Mouse (Mus musculus): ENCODE results near the gene Cald1. TPM values are rescaled to one million over a fixed set of nuclear protein-coding genes. Genes with fewer than 3 reads are reported as not detected.

The Cald1 gene
- polyA plus RNA-seq, 1 experiment from 2014 or later: 368 TPM

GRCm38 (mm10) chr6:34777094-34777493, 178.8 kb downstream of the Cald1 start:
- Histone ChIP-seq H3K4me3 (ENCODE audit: low read depth, low read length) (no peak overlapping the region), H3K27me3 (ENCODE audit: control insufficient read depth, insufficient read depth, low read length) (no peaks in the 10 kb centered on the region), H3K9ac (replicated peaks; ENCODE audit: low read depth, low read length) (no peak overlapping the region), H3K9me3 (ENCODE audit: control insufficient read depth, low read depth, low read length) (no peaks in the 10 kb centered on the region), H3K4me1 (ENCODE audit: control insufficient read depth, insufficient read depth, low read length) (no peaks in the 10 kb centered on the region), H3K4me2 (replicated peaks; ENCODE audit: low read depth, low read length) (no peak overlapping the region), H3K27ac (ENCODE audit: low read length) (no peak overlapping the region), H3K36me3 (ENCODE audit: control insufficient read depth, insufficient read depth, low read length) (no peaks in the 10 kb centered on the region; the same call in 1 of the 2 replicates)
- WGBS: 81% methylated on average over 2 of the region's 2 CpGs
- ATAC-seq (ENCODE audit: insufficient number of reproducible peaks, insufficient read depth, low FRiP score, low read depth): no peak

GRCm38 (mm10) chr6:34777981-34778668, 179.8 kb downstream of the Cald1 start:
- Histone ChIP-seq H3K9ac (replicated peaks; ENCODE audit: low read depth, low read length) (no peak overlapping the region), H3K36me3 (ENCODE audit: control insufficient read depth, insufficient read depth, low read length) (no peaks in the 10 kb centered on the region), H3K27me3 (ENCODE audit: control insufficient read depth, insufficient read depth, low read length) (no peaks in the 10 kb centered on the region), H3K27ac (ENCODE audit: low read length) (no peak overlapping the region), H3K9me3 (ENCODE audit: control insufficient read depth, low read depth, low read length) (no peaks in the 10 kb centered on the region), H3K4me3 (ENCODE audit: low read depth, low read length) (no peak overlapping the region), H3K4me1 (ENCODE audit: control insufficient read depth, insufficient read depth, low read length) (no peaks in the 10 kb centered on the region), H3K4me2 (replicated peaks; ENCODE audit: low read depth, low read length) (no peak overlapping the region)
- ATAC-seq (ENCODE audit: insufficient number of reproducible peaks, insufficient read depth, low FRiP score, low read depth): no peak
- 77% methylated on average over 10 of the region's 10 CpGs for WGBS

DNA sequence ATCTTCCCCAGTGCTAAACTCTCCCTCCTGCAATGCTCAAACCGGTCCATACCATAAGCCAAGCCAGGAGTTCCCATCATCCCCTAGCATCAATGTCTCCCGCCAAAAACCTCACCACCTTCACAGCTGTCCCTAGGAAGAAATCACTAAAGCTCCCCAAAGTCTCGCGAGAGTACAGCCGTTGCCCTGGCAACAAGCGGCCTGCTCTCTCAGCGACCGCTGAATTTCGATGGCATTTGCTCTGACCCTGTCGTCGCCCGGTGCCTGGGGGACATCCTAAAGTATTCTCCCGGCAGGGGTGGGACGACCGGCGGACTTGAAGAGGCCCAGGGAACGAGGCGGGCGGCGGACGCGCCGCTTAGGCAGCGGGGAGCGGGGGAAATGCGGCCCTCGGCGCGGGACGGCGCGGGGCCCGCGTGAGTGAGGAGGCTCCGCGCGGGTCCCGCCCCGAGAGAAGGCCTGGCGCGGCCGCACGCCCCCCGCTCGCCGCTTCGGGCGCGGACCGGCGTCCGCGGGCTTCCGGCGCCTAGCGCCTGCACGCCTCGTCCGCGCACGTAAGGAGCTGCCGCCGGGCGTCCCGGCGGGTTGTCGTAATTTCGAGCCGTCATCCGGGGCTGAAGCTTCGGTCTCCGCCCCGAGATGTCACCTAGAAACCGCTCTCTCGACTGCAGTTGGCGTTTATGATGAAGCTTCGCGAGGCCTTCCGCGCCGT, 182.1 kb downstream of the Cald1 start, which contains the start of gene Agbl3:
TSS of gene Agbl3 (plus strand) at position 202 of the 712 bp plus-strand sequence.
- H3K9me3 ChIP-seq (ENCODE audit: control insufficient read depth, low read depth, low read length): no peaks in the 10 kb centered on the region
- no peaks in the 10 kb centered on the region for H3K27me3 ChIP-seq (ENCODE audit: control insufficient read depth, insufficient read depth, low read length)
- WGBS: under 1% methylated on average over 57 of the region's 81 CpGs

GRCm38 (mm10) chr6:34780943-34781289, 182.6 kb downstream of the Cald1 start:
- Histone ChIP-seq H3K4me2 (replicated peaks; ENCODE audit: low read depth, low read length) (peak overlapping the region; percentile 66), H3K4me3 (ENCODE audit: low read depth, low read length) (peak overlapping the region; percentile 74), H3K4me1 (ENCODE audit: control insufficient read depth, insufficient read depth, low read length) (no peaks in the 10 kb centered on the region), H3K27ac (ENCODE audit: low read length) (peak overlapping the region; percentile 98), H3K9ac (replicated peaks; ENCODE audit: low read depth, low read length) (peak overlapping the region; percentile 87), H3K9me3 (ENCODE audit: control insufficient read depth, low read depth, low read length) (no peaks in the 10 kb centered on the region), H3K36me3 (ENCODE audit: control insufficient read depth, insufficient read depth, low read length) (no peaks in the 10 kb centered on the region; the same call in 1 of the 2 replicates), H3K27me3 (ENCODE audit: control insufficient read depth, insufficient read depth, low read length) (no peaks in the 10 kb centered on the region)
- no peak for ATAC-seq (ENCODE audit: insufficient number of reproducible peaks, insufficient read depth, low FRiP score, low read depth)
- 2% methylated on average over 13 of the region's 13 CpGs for WGBS

More for the DNA sequence above, 182.1 kb downstream of the Cald1 start, which contains the start of gene Agbl3:
- Histone ChIP-seq H3K36me3 (ENCODE audit: control insufficient read depth, insufficient read depth, low read length) (no peaks in the 10 kb centered on the region), H3K4me3 (ENCODE audit: low read depth, low read length) (peak within 1 kb of the TSS; percentile 74), H3K4me2 (replicated peaks; ENCODE audit: low read depth, low read length) (peak within 1 kb of the TSS; percentile 66), H3K9ac (replicated peaks; ENCODE audit: low read depth, low read length) (peak within 1 kb of the TSS; percentile 87), H3K4me1 (ENCODE audit: control insufficient read depth, insufficient read depth, low read length) (no peaks in the 10 kb centered on the region), H3K27ac (ENCODE audit: low read length) (peak within 1 kb of the TSS; percentile 98)
- peak; percentile 92; the same call in 1 of the 2 replicates for ATAC-seq (ENCODE audit: insufficient number of reproducible peaks, insufficient read depth, low FRiP score, low read depth)

DNA sequence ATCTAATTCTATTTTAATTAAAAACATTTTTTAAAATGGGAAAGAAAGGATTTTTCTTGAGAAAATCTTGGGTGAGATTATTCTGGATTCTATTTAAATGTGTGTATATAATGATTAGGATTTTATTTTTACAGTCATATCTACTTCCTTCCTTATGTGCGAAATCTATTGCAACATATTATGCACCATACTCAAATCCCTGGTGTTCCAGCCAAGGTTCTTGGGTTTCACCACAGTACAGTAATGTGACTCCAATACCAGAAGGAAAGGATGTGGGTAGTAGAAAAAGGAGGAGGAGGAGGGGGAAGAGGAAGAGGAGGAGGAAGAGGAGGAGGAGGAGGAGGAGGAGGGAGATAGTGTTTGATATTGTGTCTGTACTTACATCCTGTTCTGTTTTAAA, 184.2 kb downstream of the Cald1 start:
- 97% methylated on average over 1 of the region's 1 CpGs for WGBS
- Histone ChIP-seq H3K27ac (ENCODE audit: low read length) (no peak overlapping the region), H3K4me2 (replicated peaks; ENCODE audit: low read depth, low read length) (no peak overlapping the region), H3K9me3 (ENCODE audit: control insufficient read depth, low read depth, low read length) (no peaks in the 10 kb centered on the region), H3K9ac (replicated peaks; ENCODE audit: low read depth, low read length) (no peak overlapping the region), H3K27me3 (ENCODE audit: control insufficient read depth, insufficient read depth, low read length) (no peaks in the 10 kb centered on the region), H3K4me1 (ENCODE audit: control insufficient read depth, insufficient read depth, low read length) (no peaks in the 10 kb centered on the region), H3K36me3 (ENCODE audit: control insufficient read depth, insufficient read depth, low read length) (no peaks in the 10 kb centered on the region; the same call in 1 of the 2 replicates), H3K4me3 (ENCODE audit: low read depth, low read length) (no peak overlapping the region)
- ATAC-seq (ENCODE audit: insufficient number of reproducible peaks, insufficient read depth, low FRiP score, low read depth): no peak

DNA sequence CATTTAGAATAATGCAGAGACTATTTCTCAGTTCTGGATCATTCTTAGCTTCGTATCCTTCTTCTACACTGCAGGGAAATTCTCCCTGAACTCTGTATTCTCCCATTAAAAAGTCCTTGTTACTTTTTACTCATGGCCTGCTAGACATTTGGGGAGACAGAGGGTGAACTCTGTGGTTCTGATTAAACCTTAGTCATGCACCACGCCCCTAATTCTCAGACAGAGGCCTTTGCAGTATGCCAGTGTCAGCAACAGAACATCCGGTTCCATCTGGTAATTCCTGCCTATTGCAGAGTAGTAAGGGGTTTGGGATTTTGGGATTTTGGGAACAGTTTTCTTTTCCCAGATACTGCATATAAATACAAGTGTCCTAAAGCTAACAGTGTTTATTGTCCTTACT, 198.6 kb downstream of the Cald1 start:
- Histone ChIP-seq H3K4me1 (ENCODE audit: control insufficient read depth, insufficient read depth, low read length) (no peaks in the 10 kb centered on the region), H3K36me3 (ENCODE audit: control insufficient read depth, insufficient read depth, low read length) (no peaks in the 10 kb centered on the region), H3K27ac (ENCODE audit: low read length) (no peak overlapping the region), H3K4me2 (replicated peaks; ENCODE audit: low read depth, low read length) (no peak overlapping the region), H3K9ac (replicated peaks; ENCODE audit: low read depth, low read length) (no peak overlapping the region), H3K27me3 (ENCODE audit: control insufficient read depth, insufficient read depth, low read length) (no peaks in the 10 kb centered on the region), H3K9me3 (ENCODE audit: control insufficient read depth, low read depth, low read length) (no peaks in the 10 kb centered on the region), H3K4me3 (ENCODE audit: low read depth, low read length) (no peak overlapping the region)
- WGBS: 78% methylated on average over 3 of the region's 3 CpGs
- ATAC-seq (ENCODE audit: insufficient number of reproducible peaks, insufficient read depth, low FRiP score, low read depth): no peak

DNA sequence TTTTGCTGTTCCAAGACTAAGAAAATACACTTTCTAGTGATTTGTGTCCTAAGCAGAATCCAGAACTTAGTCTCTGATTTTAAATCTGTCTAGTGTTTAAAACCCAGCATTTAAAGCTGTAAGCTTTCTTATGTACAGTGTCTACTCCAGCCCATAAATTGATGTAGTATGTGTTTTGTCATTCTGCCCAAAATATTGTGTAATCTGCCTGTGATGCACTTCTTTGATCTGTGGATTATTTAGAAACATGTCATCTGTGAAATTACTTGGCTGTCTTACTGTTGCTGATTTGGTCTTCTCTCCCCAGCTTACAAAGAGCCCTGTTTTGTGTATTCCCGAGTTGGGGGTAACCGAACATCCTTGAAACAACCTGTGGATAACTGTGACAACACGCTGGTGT, 199.6 kb downstream of the Cald1 start:
- H3K36me3 ChIP-seq (ENCODE audit: control insufficient read depth, insufficient read depth, low read length): no peaks in the 10 kb centered on the region
- H3K4me2 ChIP-seq (replicated peaks; ENCODE audit: low read depth, low read length): no peak overlapping the region
- no peaks in the 10 kb centered on the region for H3K4me1 ChIP-seq (ENCODE audit: control insufficient read depth, insufficient read depth, low read length)
- no peak overlapping the region for H3K9ac ChIP-seq (replicated peaks; ENCODE audit: low read depth, low read length)
- 79% methylated on average over 3 of the region's 3 CpGs for WGBS
- no peak for ATAC-seq (ENCODE audit: insufficient number of reproducible peaks, insufficient read depth, low FRiP score, low read depth)
- no peaks in the 10 kb centered on the region for H3K9me3 ChIP-seq (ENCODE audit: control insufficient read depth, low read depth, low read length)
- no peak overlapping the region for H3K27ac ChIP-seq (ENCODE audit: low read length)
- no peak overlapping the region for H3K4me3 ChIP-seq (ENCODE audit: low read depth, low read length)
- no peaks in the 10 kb centered on the region for H3K27me3 ChIP-seq (ENCODE audit: control insufficient read depth, insufficient read depth, low read length)

GRCm38 (mm10) chr6:34805582-34805981, 207.3 kb downstream of the Cald1 start:
- Histone ChIP-seq H3K27me3 (ENCODE audit: control insufficient read depth, insufficient read depth, low read length) (no peaks in the 10 kb centered on the region), H3K27ac (ENCODE audit: low read length) (no peak overlapping the region), H3K4me1 (ENCODE audit: control insufficient read depth, insufficient read depth, low read length) (no peaks in the 10 kb centered on the region), H3K36me3 (ENCODE audit: control insufficient read depth, insufficient read depth, low read length) (no peaks in the 10 kb centered on the region), H3K4me3 (ENCODE audit: low read depth, low read length) (no peak overlapping the region), H3K9me3 (ENCODE audit: control insufficient read depth, low read depth, low read length) (no peaks in the 10 kb centered on the region), H3K9ac (replicated peaks; ENCODE audit: low read depth, low read length) (no peak overlapping the region), H3K4me2 (replicated peaks; ENCODE audit: low read depth, low read length) (no peak overlapping the region)
- 68% methylated on average over 2 of the region's 2 CpGs for WGBS
- no peak for ATAC-seq (ENCODE audit: insufficient number of reproducible peaks, insufficient read depth, low FRiP score, low read depth)
